Mouse (Mus musculus) midbrain, embryonic 13.5 days (tissue): Measurements from ENCODE around the gene Sept10. TPM values are rescaled to one million over a fixed set of nuclear protein-coding genes. Genes with fewer than 3 reads are reported as not detected.

ENCODE experiments used
- ATAC-seq: fragments of 200-750 bp; cut with Nextera tagmentation; 2 replicates; pipeline ENCODE4 v1.8.0; 2017; ENCODE audit warnings: mild to moderate bottlenecking, moderate TSS enrichment, moderate library complexity
- H3K27ac ChIP-seq: fragments of 300-500 bp; sonication (generic); 2 replicates; pipeline ENCODE4 v1.5.1; 2015; ENCODE audit warnings: inconsistent platforms, mild to moderate bottlenecking, moderate library complexity
- H3K27me3 ChIP-seq: fragments of 300-500 bp; sonication (generic); 2 replicates; pipeline ENCODE4 v1.6.1; 2015; ENCODE audit warnings: mild to moderate bottlenecking, inconsistent platforms
- H3K36me3 ChIP-seq: fragments of 300-500 bp; sonication (generic); 2 replicates; pipeline ENCODE4 v1.6.1; 2015; ENCODE audit warnings: mild to moderate bottlenecking, inconsistent platforms
- H3K4me1 ChIP-seq: fragments of 300-500 bp; sonication (generic); replicated peaks from 2 replicates; pipeline ENCODE4 v1.6.1; 2015; ENCODE audit warnings: inconsistent platforms
- H3K4me2 ChIP-seq: fragments of 300-500 bp; sonication (generic); replicated peaks from 2 replicates; pipeline ENCODE4 v1.6.1; 2015; ENCODE audit warnings: moderate library complexity, mild to moderate bottlenecking, inconsistent platforms
- H3K4me3 ChIP-seq: fragments of 300-500 bp; sonication (generic); replicated peaks from 2 replicates; pipeline ENCODE4 v1.5.1; 2015; ENCODE audit warnings: mild to moderate bottlenecking, inconsistent platforms
- H3K9ac ChIP-seq: fragments of 300-500 bp; sonication (generic); replicated peaks from 2 replicates; pipeline ENCODE4 v1.6.1; 2015; ENCODE audit warnings: mild to moderate bottlenecking, inconsistent platforms
- H3K9me3 ChIP-seq: fragments of 300-500 bp; sonication (generic); 2 replicates; pipeline ENCODE4 v1.6.1; 2016; ENCODE audit warnings: mild to moderate bottlenecking, inconsistent platforms
- WGBS: fragments of 180-500 bp; shearing (Covaris S2); methylation state at CpG from one replicate; pipeline ENCODE4 v1.1.7; 2015; 5-methylcytosine and 5-hydroxymethylcytosine counted together
- polyA plus RNA-seq: library from polyadenylated mRNA; unstranded; fragments of >200 nt; fragmentation: Nextera tagmentation; extraction: Ambion mirVana; gene quantifications from 2 replicates; pipeline ENCODE4 v1.2.1, GENCODE M21; 2015

The Sept10 gene
- 17.5 and 18.1 TPM in 2 replicates for polyA plus RNA-seq

- Histone ChIP-seq H3K4me1 (peaks cover 37% of the 10 kb centered on the region), H3K27ac (peak within 1 kb of the TSS; percentile 94), H3K4me2 (peak within 1 kb of the TSS; percentile 99), H3K27me3 (no peaks in the 10 kb centered on the region), H3K9me3 (no peaks in the 10 kb centered on the region), H3K36me3 (no peaks in the 10 kb centered on the region), H3K9ac (peak within 1 kb of the TSS; percentile 87), H3K4me3 (peak within 1 kb of the TSS; percentile 86)
- WGBS: under 1% methylated on average over 81 of the region's 84 CpGs
- peak; percentile 96 for ATAC-seq
Observed at GRCm38 (mm10) chr10:59221473-59222270, at the start of gene Sept10, which contains the start of gene Sowahc. Gene Sept10 (minus strand): TSS chr10:59221847. Gene Sowahc (plus strand): TSS chr10:59221953.

GRCm38 (mm10) chr10:59268754-59269153 lies 47.1 kb upstream of the Sept10 start:
- H3K9ac ChIP-seq: no peak overlapping the region
- H3K4me1 ChIP-seq: no peaks in the 10 kb centered on the region
- no peak for ATAC-seq
- no peak overlapping the region for H3K4me2 ChIP-seq
- no peaks in the 10 kb centered on the region for H3K27me3 ChIP-seq
- H3K4me3 ChIP-seq: no peak overlapping the region
- no peak overlapping the region for H3K27ac ChIP-seq
- H3K9me3 ChIP-seq: no peaks in the 10 kb centered on the region
- no peaks in the 10 kb centered on the region for H3K36me3 ChIP-seq
- 58% methylated on average over 3 of the region's 3 CpGs for WGBS

GRCm38 (mm10) chr10:59268109-59268508 lies 46.5 kb upstream of the Sept10 start:
- Histone ChIP-seq H3K4me3 (no peak overlapping the region), H3K36me3 (no peaks in the 10 kb centered on the region), H3K4me2 (no peak overlapping the region), H3K9ac (no peak overlapping the region), H3K4me1 (no peaks in the 10 kb centered on the region), H3K9me3 (no peaks in the 10 kb centered on the region), H3K27ac (no peak overlapping the region), H3K27me3 (no peaks in the 10 kb centered on the region)
- ATAC-seq: no peak
- WGBS: 57% methylated on average over 4 of the region's 4 CpGs

- Histone ChIP-seq H3K9ac (no peak overlapping the region), H3K9me3 (no peaks in the 10 kb centered on the region), H3K27me3 (no peaks in the 10 kb centered on the region), H3K4me3 (no peak overlapping the region), H3K27ac (no peak overlapping the region), H3K4me1 (no peaks in the 10 kb centered on the region), H3K4me2 (no peak overlapping the region), H3K36me3 (no peaks in the 10 kb centered on the region)
- 93% methylated on average over 2 of the region's 2 CpGs for WGBS
- ATAC-seq: no peak
Observed at GRCm38 (mm10) chr10:59267275-59267674, 45.6 kb upstream of the Sept10 start.

- Histone ChIP-seq H3K4me2 (no peak overlapping the region), H3K27me3 (no peaks in the 10 kb centered on the region), H3K36me3 (no peaks in the 10 kb centered on the region), H3K4me1 (no peaks in the 10 kb centered on the region), H3K9me3 (no peaks in the 10 kb centered on the region), H3K27ac (no peak overlapping the region), H3K4me3 (no peak overlapping the region), H3K9ac (no peak overlapping the region)
- no peak for ATAC-seq
- WGBS: 93% methylated on average over 1 of the region's 1 CpGs
Observed at GRCm38 (mm10) chr10:59266097-59266496, 44.5 kb upstream of the Sept10 start.

GRCm38 (mm10) chr10:59265674-59266073 lies 44.0 kb upstream of the Sept10 start:
- no peak for ATAC-seq
- 80% methylated on average over 4 of the region's 4 CpGs for WGBS
- no peaks in the 10 kb centered on the region for H3K36me3 ChIP-seq

GRCm38 (mm10) chr10:59265067-59265466 lies 43.4 kb upstream of the Sept10 start:
- Histone ChIP-seq H3K27ac (no peak overlapping the region), H3K27me3 (no peaks in the 10 kb centered on the region), H3K9ac (no peak overlapping the region), H3K36me3 (no peaks in the 10 kb centered on the region), H3K4me3 (no peak overlapping the region), H3K4me2 (no peak overlapping the region), H3K4me1 (no peaks in the 10 kb centered on the region), H3K9me3 (no peaks in the 10 kb centered on the region)
- ATAC-seq: no peak
- 83% methylated on average over 7 of the region's 7 CpGs for WGBS

More at GRCm38 (mm10) chr10:59265674-59266073, 44.0 kb upstream of the Sept10 start:
- H3K4me2 ChIP-seq: no peak overlapping the region
- no peak overlapping the region for H3K27ac ChIP-seq
- no peaks in the 10 kb centered on the region for H3K4me1 ChIP-seq
- no peak overlapping the region for H3K4me3 ChIP-seq
- no peaks in the 10 kb centered on the region for H3K27me3 ChIP-seq
- no peak overlapping the region for H3K9ac ChIP-seq
- no peaks in the 10 kb centered on the region for H3K9me3 ChIP-seq

GRCm38 (mm10) chr10:59262979-59263378 lies 41.3 kb upstream of the Sept10 start:
- no peak for ATAC-seq
- H3K9ac ChIP-seq: no peak overlapping the region
- no peak overlapping the region for H3K27ac ChIP-seq
- H3K4me1 ChIP-seq: no peaks in the 10 kb centered on the region
- H3K4me3 ChIP-seq: no peak overlapping the region
- H3K4me2 ChIP-seq: no peak overlapping the region
- no peaks in the 10 kb centered on the region for H3K36me3 ChIP-seq
- 69% methylated on average over 7 of the region's 7 CpGs for WGBS
- H3K27me3 ChIP-seq: no peaks in the 10 kb centered on the region
- H3K9me3 ChIP-seq: no peaks in the 10 kb centered on the region

GRCm38 (mm10) chr10:59262021-59262420 lies 40.4 kb upstream of the Sept10 start:
- Histone ChIP-seq H3K27me3 (no peaks in the 10 kb centered on the region), H3K27ac (no peak overlapping the region), H3K4me1 (no peaks in the 10 kb centered on the region), H3K4me3 (no peak overlapping the region), H3K9ac (no peak overlapping the region), H3K9me3 (no peaks in the 10 kb centered on the region), H3K36me3 (no peaks in the 10 kb centered on the region), H3K4me2 (no peak overlapping the region)
- WGBS: 95% methylated on average over 1 of the region's 1 CpGs
- no peak for ATAC-seq

GRCm38 (mm10) chr10:59261603-59262002 lies 40.0 kb upstream of the Sept10 start:
- no peaks in the 10 kb centered on the region for H3K27me3 ChIP-seq
- no peaks in the 10 kb centered on the region for H3K4me1 ChIP-seq
- H3K4me3 ChIP-seq: no peak overlapping the region
- H3K36me3 ChIP-seq: no peaks in the 10 kb centered on the region
- H3K9me3 ChIP-seq: no peaks in the 10 kb centered on the region
- ATAC-seq: peak; percentile 50; the same call in 1 of the 2 replicates
- H3K27ac ChIP-seq: no peak overlapping the region
- H3K9ac ChIP-seq: no peak overlapping the region
- no peak overlapping the region for H3K4me2 ChIP-seq
- WGBS: 43% methylated on average over 3 of the region's 3 CpGs

GRCm38 (mm10) chr10:59259572-59259971 lies 37.9 kb upstream of the Sept10 start:
- no peak overlapping the region for H3K4me2 ChIP-seq
- no peak for ATAC-seq
- H3K9me3 ChIP-seq: no peaks in the 10 kb centered on the region
- H3K27ac ChIP-seq: no peak overlapping the region
- no peaks in the 10 kb centered on the region for H3K4me1 ChIP-seq
- H3K9ac ChIP-seq: no peak overlapping the region
- no peak overlapping the region for H3K4me3 ChIP-seq
- 88% methylated on average over 6 of the region's 6 CpGs for WGBS
- H3K36me3 ChIP-seq: no peaks in the 10 kb centered on the region
- no peaks in the 10 kb centered on the region for H3K27me3 ChIP-seq

GRCm38 (mm10) chr10:59256533-59256932 lies 34.9 kb upstream of the Sept10 start:
- Histone ChIP-seq H3K27me3 (no peaks in the 10 kb centered on the region), H3K9me3 (no peaks in the 10 kb centered on the region), H3K36me3 (no peaks in the 10 kb centered on the region), H3K4me2 (no peak overlapping the region), H3K9ac (no peak overlapping the region), H3K27ac (no peak overlapping the region), H3K4me3 (no peak overlapping the region), H3K4me1 (no peaks in the 10 kb centered on the region)
- WGBS: 89% methylated on average over 2 of the region's 2 CpGs
- ATAC-seq: no peak
